Mouse (Mus musculus): ENCODE results near the gene Lrrk2.
"Not testable (repeated sequence)": the region's sequence is repeated elsewhere in the genome, so short reads cannot be mapped to it uniquely, and the experiment has no call there.

The Lrrk2 gene

DNA sequence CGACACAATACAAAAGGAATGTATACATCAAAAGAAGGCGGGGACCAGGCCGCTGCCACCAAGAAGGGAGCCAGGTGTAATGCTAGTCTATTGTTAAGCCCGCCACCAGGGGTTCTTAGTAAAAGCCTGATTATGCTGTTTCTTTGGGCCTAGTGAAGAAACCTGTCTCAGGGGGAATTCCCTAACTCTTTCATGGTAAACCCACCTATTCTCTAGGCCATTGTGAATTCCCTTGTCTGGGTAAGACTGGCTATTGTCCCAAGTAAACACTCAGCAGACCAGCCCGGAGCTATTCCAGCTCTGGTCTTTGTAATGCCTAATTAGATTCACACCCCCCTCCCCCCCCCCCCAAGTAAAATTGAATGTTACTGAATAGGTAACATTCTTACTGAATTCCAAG lies 191.2 kb downstream of the Lrrk2 start:
- not testable (repeated sequence) for DNase-seq (ENCODE audit: low spot score)

Data from adipocyte (in vitro differentiated cells).